Mouse (Mus musculus) midbrain, embryonic 16.5 days (tissue): ENCODE data around the gene Bace2. TPM values are rescaled to one million over a fixed set of nuclear protein-coding genes. Genes with fewer than 3 reads are reported as not detected.

ENCODE experiments used
- ATAC-seq: fragments of 200-750 bp; cut with Nextera tagmentation; 2 replicates; pipeline ENCODE4 v1.8.0; 2017; ENCODE audit warnings: moderate TSS enrichment
- H3K27ac ChIP-seq: fragments of 300-500 bp; sonication (generic); 2 replicates; pipeline ENCODE4 v1.5.1; 2014; ENCODE audit warnings: mild to moderate bottlenecking, low read length, mixed read lengths
- H3K27me3 ChIP-seq: fragments of 300-500 bp; sonication (generic); 2 replicates; pipeline ENCODE4 v1.6.1; 2014; ENCODE audit warnings: low read depth, low read length, mixed read lengths; ENCODE audit not compliant: control insufficient read depth, insufficient read depth
- H3K36me3 ChIP-seq: fragments of 300-500 bp; sonication (generic); 2 replicates; pipeline ENCODE4 v1.6.1; 2014; ENCODE audit warnings: mild to moderate bottlenecking, low read length, moderate library complexity, mixed read lengths; ENCODE audit not compliant: control insufficient read depth, insufficient read depth
- H3K4me1 ChIP-seq: fragments of 300-500 bp; sonication (generic); 2 replicates; pipeline ENCODE4 v1.6.1; 2014; ENCODE audit warnings: mild to moderate bottlenecking, low read length, mixed read lengths; ENCODE audit not compliant: control insufficient read depth, insufficient read depth
- H3K4me2 ChIP-seq: fragments of 300-500 bp; sonication (generic); 2 replicates; pipeline ENCODE4 v1.6.1; 2014; ENCODE audit warnings: mild to moderate bottlenecking, low read length, mixed read lengths
- H3K4me3 ChIP-seq: fragments of 300-500 bp; sonication (generic); 2 replicates; pipeline ENCODE4 v1.5.1; 2014; ENCODE audit warnings: low read depth, mild to moderate bottlenecking, low read length, moderate library complexity, mixed read lengths
- H3K9ac ChIP-seq: fragments of 300-500 bp; sonication (generic); 2 replicates; pipeline ENCODE4 v1.6.1; 2014; ENCODE audit warnings: low read depth, low read length, mixed read lengths
- H3K9me3 ChIP-seq: fragments of 300-500 bp; sonication (generic); replicated peaks from 2 replicates; pipeline ENCODE4 v1.6.1; 2014; ENCODE audit warnings: mild to moderate bottlenecking, low read length, mixed read lengths; ENCODE audit not compliant: control insufficient read depth, poor library complexity, severe bottlenecking
- WGBS: fragments of 180-500 bp; shearing (Covaris S2); extraction: QIAGEN DNeasy Blood & Tissue Kit; methylation state at CpG from one replicate; pipeline ENCODE4 v1.1.7; 2014; 5-methylcytosine and 5-hydroxymethylcytosine counted together
- polyA plus RNA-seq: library from polyadenylated mRNA; unstranded; fragments of >200 nt; fragmentation: Nextera tagmentation; extraction: Ambion mirVana; gene quantifications from 2 replicates; pipeline ENCODE4 v1.2.1, GENCODE M21; 2015

Gene Bace2
- polyA plus RNA-seq, 1 experiment from 2014 or later = 2.8 TPM

GRCm38 (mm10) chr16:97476524-97476923, 120.0 kb downstream of the Bace2 start:
- H3K9ac ChIP-seq = no peak overlapping the region
- no peak overlapping the region for H3K27ac ChIP-seq
- no peaks in the 10 kb centered on the region for H3K9me3 ChIP-seq
- H3K4me1 ChIP-seq = no peaks in the 10 kb centered on the region
- H3K27me3 ChIP-seq = no peaks in the 10 kb centered on the region
- 96% methylated on average over 1 of the region's 1 CpGs for WGBS
- no peak for ATAC-seq
- no peak overlapping the region for H3K4me2 ChIP-seq
- no peak overlapping the region for H3K4me3 ChIP-seq
- no peaks in the 10 kb centered on the region for H3K36me3 ChIP-seq

DNA sequence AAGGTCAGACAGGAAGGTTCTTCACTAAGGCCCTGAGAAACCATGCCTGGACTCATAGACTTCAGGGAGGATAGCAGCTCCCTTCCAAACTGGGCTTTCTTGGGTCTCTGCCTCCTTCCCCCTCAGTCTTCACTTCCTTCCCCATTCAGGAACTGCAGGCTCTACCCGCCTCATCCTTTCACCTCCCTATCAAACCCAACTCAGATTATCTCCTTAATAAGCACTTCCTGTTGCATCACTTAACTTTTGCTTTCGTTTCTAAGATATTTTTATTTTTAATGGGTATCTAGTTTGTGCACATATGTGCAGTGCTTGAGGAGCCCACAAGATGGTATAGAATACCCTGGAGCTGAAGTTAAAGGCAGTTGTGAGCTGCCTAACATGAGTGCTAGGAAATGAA, 122.1 kb downstream of the Bace2 start:
- whole genome bisulfite sequencing = 84% methylated on average over 2 of the region's 2 CpGs
- Histone ChIP-seq H3K36me3 (no peaks in the 10 kb centered on the region), H3K27ac (no peak overlapping the region), H3K27me3 (no peaks in the 10 kb centered on the region), H3K9me3 (no peaks in the 10 kb centered on the region), H3K9ac (no peak overlapping the region), H3K4me3 (no peak overlapping the region), H3K4me2 (no peak overlapping the region), H3K4me1 (no peaks in the 10 kb centered on the region)
- no peak for ATAC-seq

DNA sequence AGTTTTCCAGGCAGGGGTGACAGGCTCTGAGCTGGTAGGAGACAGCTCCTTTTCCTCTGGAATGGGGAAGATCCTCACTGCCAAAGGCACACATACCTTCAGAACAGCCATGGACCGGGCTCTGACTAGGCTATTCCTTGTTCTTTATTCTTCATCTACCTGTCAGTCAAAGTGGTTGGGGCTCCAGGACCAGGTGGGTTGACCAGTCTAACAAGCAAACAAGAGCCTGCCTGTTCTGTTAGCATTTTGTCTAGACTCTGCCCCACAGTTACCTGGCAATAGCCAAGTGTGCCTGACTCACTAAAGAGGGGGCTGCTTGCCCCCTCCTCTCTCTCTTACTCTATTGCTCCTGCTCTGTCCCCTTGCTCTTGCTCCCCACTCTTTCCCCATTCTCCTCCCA, 135.8 kb downstream of the Bace2 start:
- H3K4me1 ChIP-seq = no peaks in the 10 kb centered on the region
- H3K9me3 ChIP-seq = no peaks in the 10 kb centered on the region
- WGBS = 90% methylated on average over 1 of the region's 1 CpGs
- H3K9ac ChIP-seq = no peak overlapping the region
- H3K27me3 ChIP-seq = no peaks in the 10 kb centered on the region
- H3K36me3 ChIP-seq = no peaks in the 10 kb centered on the region
- H3K27ac ChIP-seq = no peak overlapping the region
- ATAC-seq = no peak
- H3K4me3 ChIP-seq = no peak overlapping the region
- H3K4me2 ChIP-seq = no peak overlapping the region

Other genes with a start within 250 kb of the Bace2 start
- 14.7 and 16.2 TPM in 2 replicates for gene Dscam, start 186.0 kb upstream of the Bace2 start, polyA plus RNA-seq
- gene Mx1, start 106.2 kb downstream of the Bace2 start, polyA plus RNA-seq = 0.06 TPM in 1 of 2 replicates, not detected in the other
- gene Fam3b, start 158.1 kb downstream of the Bace2 start, polyA plus RNA-seq = not detected in 2 replicates